Mouse (Mus musculus): Measurements from ENCODE around the gene Odf4. TPM values are rescaled to one million over a fixed set of nuclear protein-coding genes. Genes with fewer than 3 reads are reported as not detected.
A peak's percentile ranks its signal among the peaks of the same experiment; 100 is the strongest.

Odf4 gene
- total and polyA plus RNA-seq, 2 experiments from 2014 or later, result not detected

- ATAC-seq (ENCODE audit: insufficient read depth, low read depth) (no peak), DNase-seq (ENCODE audit: low spot score) (no peak)
- TF ChIP-seq CTCF (IDR thresholded peaks at IDR 0.05; ENCODE audit: low read depth), result no peak
- TF ChIP-seq EP300 (IDR thresholded peaks at IDR 0.05; ENCODE audit: low read depth), result no peak
- Histone ChIP-seq H3K9me3 (replicated peaks; ENCODE audit: control insufficient read depth, low read length) (no peaks in the 10 kb centered on the region), H3K4me3 (ENCODE audit: low read depth, low read length) (no peak overlapping the region), H3K27me3 (ENCODE audit: control insufficient read depth, insufficient read depth, low read length) (no peaks in the 10 kb centered on the region), H3K4me2 (ENCODE audit: low read depth, low read length) (no peak overlapping the region), H3K36me3 (replicated peaks; ENCODE audit: control insufficient read depth, insufficient read depth, low read length) (no peaks in the 10 kb centered on the region), H3K27ac (ENCODE audit: low read depth) (no peak overlapping the region), H3K9ac (replicated peaks; ENCODE audit: low read depth, low read length) (no peak overlapping the region), H3K4me1 (ENCODE audit: control insufficient read depth, insufficient read depth) (no peaks in the 10 kb centered on the region)
- 80% methylated on average over 5 of the region's 5 CpGs for WGBS
Observed at GRCm38 (mm10) chr11:68896247-68896646, 30.6 kb downstream of the Odf4 start.

GRCm38 (mm10) chr11:68893911-68894464 lies 32.9 kb downstream of the Odf4 start:
- 66% methylated on average over 12 of the region's 12 CpGs for WGBS
- no peaks in the 10 kb centered on the region for H3K9me3 ChIP-seq (replicated peaks; ENCODE audit: control insufficient read depth, low read length)
- H3K4me3 ChIP-seq (ENCODE audit: low read depth, low read length), result no peak overlapping the region
- no peak for DNase-seq (ENCODE audit: low spot score)
- no peak for ATAC-seq (ENCODE audit: insufficient read depth, low read depth)
- H3K4me1 ChIP-seq (ENCODE audit: control insufficient read depth, insufficient read depth), result no peaks in the 10 kb centered on the region
- no peak overlapping the region for H3K4me2 ChIP-seq (ENCODE audit: low read depth, low read length)
- H3K9ac ChIP-seq (replicated peaks; ENCODE audit: low read depth, low read length), result no peak overlapping the region
- no peaks in the 10 kb centered on the region for H3K27me3 ChIP-seq (ENCODE audit: control insufficient read depth, insufficient read depth, low read length)
- H3K36me3 ChIP-seq (replicated peaks; ENCODE audit: control insufficient read depth, insufficient read depth, low read length), result no peaks in the 10 kb centered on the region
- TF ChIP-seq EP300 (IDR thresholded peaks at IDR 0.05; ENCODE audit: low read depth) (no peak), CTCF (IDR thresholded peaks at IDR 0.05; ENCODE audit: low read depth) (no peak)
- H3K27ac ChIP-seq (ENCODE audit: low read depth), result no peak overlapping the region

- Histone ChIP-seq H3K9me3 (replicated peaks; ENCODE audit: control insufficient read depth, low read length) (no peaks in the 10 kb centered on the region), H3K36me3 (replicated peaks; ENCODE audit: control insufficient read depth, insufficient read depth, low read length) (no peaks in the 10 kb centered on the region), H3K9ac (replicated peaks; ENCODE audit: low read depth, low read length) (0 out of 2 replicates have a peak overlapping the region, but pooled peaks have one; percentile 20), H3K27ac (ENCODE audit: low read depth) (peak overlapping the region; percentile 26), H3K27me3 (ENCODE audit: control insufficient read depth, insufficient read depth, low read length) (no peaks in the 10 kb centered on the region), H3K4me3 (ENCODE audit: low read depth, low read length) (no peak overlapping the region), H3K4me1 (ENCODE audit: control insufficient read depth, insufficient read depth) (no peaks in the 10 kb centered on the region), H3K4me2 (ENCODE audit: low read depth, low read length) (no peak overlapping the region)
- DNase-seq (ENCODE audit: low spot score) (no peak), ATAC-seq (ENCODE audit: insufficient read depth, low read depth) (no peak)
- WGBS, result 44% methylated on average over 14 of the region's 15 CpGs
- TF ChIP-seq CTCF (IDR thresholded peaks at IDR 0.05; ENCODE audit: low read depth) (no peak), EP300 (IDR thresholded peaks at IDR 0.05; ENCODE audit: low read depth) (no peak)
Observed at GRCm38 (mm10) chr11:68892233-68892832, 34.5 kb downstream of the Odf4 start.

- no peaks in the 10 kb centered on the region for H3K27me3 ChIP-seq (ENCODE audit: control insufficient read depth, insufficient read depth, low read length)
- no peaks in the 10 kb centered on the region for H3K9me3 ChIP-seq (replicated peaks; ENCODE audit: control insufficient read depth, low read length)
- DNase-seq (ENCODE audit: low spot score) (no peak), ATAC-seq (ENCODE audit: insufficient read depth, low read depth) (no peak)
- no peaks in the 10 kb centered on the region for H3K36me3 ChIP-seq (replicated peaks; ENCODE audit: control insufficient read depth, insufficient read depth, low read length)
- H3K27ac ChIP-seq (ENCODE audit: low read depth), result no peak overlapping the region
- no peak overlapping the region for H3K4me3 ChIP-seq (ENCODE audit: low read depth, low read length)
- 48% methylated on average over 5 of the region's 5 CpGs for WGBS
- no peak overlapping the region for H3K9ac ChIP-seq (replicated peaks; ENCODE audit: low read depth, low read length)
- no peak for TF ChIP-seq EP300 (IDR thresholded peaks at IDR 0.05; ENCODE audit: low read depth)
- TF ChIP-seq CTCF (IDR thresholded peaks at IDR 0.05; ENCODE audit: low read depth), result no peak
- no peaks in the 10 kb centered on the region for H3K4me1 ChIP-seq (ENCODE audit: control insufficient read depth, insufficient read depth)
- H3K4me2 ChIP-seq (ENCODE audit: low read depth, low read length), result no peak overlapping the region
Observed at GRCm38 (mm10) chr11:68891823-68892222, 35.1 kb downstream of the Odf4 start.

GRCm38 (mm10) chr11:68890625-68891024 lies 36.3 kb downstream of the Odf4 start:
- no peak overlapping the region for H3K27ac ChIP-seq (ENCODE audit: low read depth)
- no peaks in the 10 kb centered on the region for H3K9me3 ChIP-seq (replicated peaks; ENCODE audit: control insufficient read depth, low read length)
- DNase-seq (ENCODE audit: low spot score), result no peak
- no peaks in the 10 kb centered on the region for H3K36me3 ChIP-seq (replicated peaks; ENCODE audit: control insufficient read depth, insufficient read depth, low read length)
- no peaks in the 10 kb centered on the region for H3K27me3 ChIP-seq (ENCODE audit: control insufficient read depth, insufficient read depth, low read length)
- no peak overlapping the region for H3K9ac ChIP-seq (replicated peaks; ENCODE audit: low read depth, low read length)
- H3K4me1 ChIP-seq (ENCODE audit: control insufficient read depth, insufficient read depth), result no peaks in the 10 kb centered on the region
- TF ChIP-seq EP300 (IDR thresholded peaks at IDR 0.05; ENCODE audit: low read depth) (no peak), CTCF (IDR thresholded peaks at IDR 0.05; ENCODE audit: low read depth) (no peak)
- WGBS, result 16% methylated on average over 2 of the region's 2 CpGs
- ATAC-seq (ENCODE audit: insufficient read depth, low read depth), result no peak
- H3K4me3 ChIP-seq (ENCODE audit: low read depth, low read length), result no peak overlapping the region
- H3K4me2 ChIP-seq (ENCODE audit: low read depth, low read length), result no peak overlapping the region

GRCm38 (mm10) chr11:68888653-68889052 lies 38.2 kb downstream of the Odf4 start:
- no peak overlapping the region for H3K4me2 ChIP-seq (ENCODE audit: low read depth, low read length)
- H3K4me1 ChIP-seq (ENCODE audit: control insufficient read depth, insufficient read depth), result no peaks in the 10 kb centered on the region
- no peak overlapping the region for H3K4me3 ChIP-seq (ENCODE audit: low read depth, low read length)
- H3K36me3 ChIP-seq (replicated peaks; ENCODE audit: control insufficient read depth, insufficient read depth, low read length), result no peaks in the 10 kb centered on the region
- no peaks in the 10 kb centered on the region for H3K27me3 ChIP-seq (ENCODE audit: control insufficient read depth, insufficient read depth, low read length)
- TF ChIP-seq EP300 (IDR thresholded peaks at IDR 0.05; ENCODE audit: low read depth), result no peak
- no peak for TF ChIP-seq CTCF (IDR thresholded peaks at IDR 0.05; ENCODE audit: low read depth)
- 61% methylated on average over 2 of the region's 2 CpGs for WGBS
- no peak overlapping the region for H3K9ac ChIP-seq (replicated peaks; ENCODE audit: low read depth, low read length)
- peak; percentile 24; the same call in 1 of the 2 replicates for ATAC-seq (ENCODE audit: insufficient read depth, low read depth)
- no peaks in the 10 kb centered on the region for H3K9me3 ChIP-seq (replicated peaks; ENCODE audit: control insufficient read depth, low read length)
- no peak overlapping the region for H3K27ac ChIP-seq (ENCODE audit: low read depth)
- no peak for DNase-seq (ENCODE audit: low spot score)

Data from heart, postnatal 0 days (tissue).